Mouse (Mus musculus) liver, adult (tissue): Measurements from ENCODE around the gene Armc3.

Experiments
- GATA4 ChIP-seq: IDR thresholded peaks from 2 replicates; pipeline ENCODE4 v1.6.1; 2014; ENCODE audit warnings: mild to moderate bottlenecking, low read length; ENCODE audit not compliant: insufficient replicate concordance

Gene Armc3

GRCm38 (mm10) chr2:19198452-19199365 is at the start of gene Armc3:
TSS of gene Armc3 (plus strand) at chr2:19199302.
- TF ChIP-seq GATA4, result no peak

- TF ChIP-seq GATA4, result no peak
Measured at GRCm38 (mm10) chr2:19152687-19153086, 46.4 kb upstream of the Armc3 start.

DNA sequence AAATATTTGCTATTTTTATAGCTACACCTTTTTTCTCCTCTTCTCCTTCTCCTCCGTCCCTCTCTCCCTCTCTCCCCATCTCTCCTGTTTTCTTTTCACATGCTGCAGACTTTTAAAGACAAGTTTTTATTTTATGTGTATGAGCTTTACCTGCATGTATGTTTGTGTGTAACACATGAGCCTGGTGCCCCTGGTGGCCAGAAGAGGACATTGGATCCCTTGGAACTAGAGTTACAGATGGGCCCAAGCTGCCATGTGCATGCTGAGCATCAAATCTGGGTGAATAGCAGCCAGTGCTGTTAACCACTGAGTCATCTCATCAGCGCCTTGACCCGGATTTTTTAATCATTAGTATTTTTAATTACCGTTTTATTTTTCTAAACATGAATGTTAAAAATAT is 42.9 kb upstream of the Armc3 start:
- no peak for TF ChIP-seq GATA4

DNA sequence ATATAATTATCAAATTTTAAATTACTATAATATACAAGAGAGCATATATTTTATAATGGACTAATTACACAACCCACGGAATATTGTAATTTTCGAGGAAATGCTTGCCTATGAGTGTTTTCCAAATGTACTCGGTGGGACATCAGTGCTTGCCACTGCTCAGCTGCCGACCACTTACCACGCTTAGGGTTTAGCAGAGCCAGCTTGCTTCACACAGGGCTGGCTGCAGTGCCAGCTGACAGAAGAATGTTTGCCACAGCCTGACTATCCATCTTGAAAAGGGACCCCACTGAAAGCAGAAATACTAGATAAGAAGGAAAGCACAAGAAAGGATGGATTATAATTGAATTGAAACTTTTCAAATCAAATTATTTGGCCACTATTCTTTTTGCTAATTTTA is 39.6 kb upstream of the Armc3 start:
- no peak for TF ChIP-seq GATA4

- no peak for TF ChIP-seq GATA4
Measured at GRCm38 (mm10) chr2:19160368-19161114, 38.6 kb upstream of the Armc3 start.

DNA sequence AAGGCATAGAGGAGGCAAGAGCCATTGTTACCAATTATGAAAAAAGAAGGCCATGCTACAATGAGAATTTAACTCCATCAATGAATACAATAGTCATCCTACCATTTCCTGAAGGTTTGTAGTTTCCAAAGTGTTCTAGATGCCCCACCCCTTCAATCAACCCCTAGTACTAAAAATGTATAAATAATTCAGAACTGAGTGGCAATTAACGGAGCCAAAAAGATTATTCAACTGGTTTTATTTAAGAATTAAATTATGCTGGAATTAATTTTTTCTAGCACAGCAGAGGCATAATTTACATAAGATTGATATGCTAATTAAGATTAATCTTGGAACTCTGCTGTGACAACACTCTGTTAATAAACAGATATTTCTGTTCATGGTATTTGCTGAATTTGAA is 34.9 kb upstream of the Armc3 start:
- TF ChIP-seq GATA4, result no peak

DNA sequence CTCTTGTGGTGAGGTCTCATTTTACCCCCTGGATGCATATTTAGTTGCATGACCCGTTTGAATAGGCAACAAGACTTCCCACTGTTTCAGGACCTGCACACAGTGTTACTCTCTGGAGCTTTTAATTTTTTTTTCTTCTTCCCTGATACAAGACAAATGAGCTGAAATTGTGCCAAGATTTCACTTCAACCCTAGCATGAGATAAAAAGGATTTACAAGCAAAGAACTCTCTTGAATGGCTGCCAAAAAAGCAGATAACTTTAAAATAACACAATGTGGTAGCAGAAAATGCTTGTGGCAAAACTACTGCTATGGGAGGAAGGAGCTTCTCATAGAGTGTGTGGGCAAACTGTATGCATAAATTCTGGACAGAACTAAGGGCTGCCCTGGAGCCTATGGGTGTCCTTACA is 22.3 kb upstream of the Armc3 start:
- TF ChIP-seq GATA4, result no peak

GRCm38 (mm10) chr2:19199366-19199853 is 308 bp downstream of the Armc3 start:
- no peak for TF ChIP-seq GATA4

DNA sequence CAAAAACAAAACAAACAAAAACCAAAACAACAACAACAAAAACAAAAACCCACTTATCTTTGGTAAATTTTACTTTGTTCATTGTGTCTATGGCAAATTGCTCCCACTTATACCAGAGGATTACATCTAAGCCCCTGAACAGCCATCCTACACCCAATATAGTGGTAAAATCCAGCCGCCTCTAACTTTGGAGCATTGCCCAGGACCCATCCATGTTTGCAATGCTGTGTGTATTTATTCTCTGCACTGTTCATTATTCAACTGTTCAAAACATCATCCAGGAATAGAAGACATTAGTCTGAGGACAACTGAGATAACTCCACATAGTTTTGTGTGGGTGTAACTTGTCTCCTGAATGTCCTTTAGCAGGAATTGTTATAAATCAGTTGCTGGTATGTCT is 1.0 kb downstream of the Armc3 start:
- TF ChIP-seq GATA4, result no peak

DNA sequence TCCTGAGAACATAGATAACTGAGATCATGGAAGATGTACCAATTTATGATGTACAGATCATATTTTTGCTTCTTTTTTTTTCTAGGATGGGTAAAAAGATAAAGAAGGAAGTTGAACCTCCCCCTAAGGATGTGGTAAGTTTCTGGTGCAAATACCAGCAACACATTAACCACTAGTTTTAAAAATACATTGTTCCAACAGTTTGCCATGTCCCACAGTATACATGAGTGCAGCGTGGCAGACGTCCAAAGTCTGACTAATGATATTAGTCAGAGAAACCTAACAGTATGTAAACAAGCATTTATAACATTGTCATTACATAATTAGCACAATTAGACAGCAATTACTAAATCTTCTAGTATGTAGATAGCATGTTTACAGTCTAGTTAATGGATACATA is 2.6 kb downstream of the Armc3 start:
- no peak for TF ChIP-seq GATA4

DNA sequence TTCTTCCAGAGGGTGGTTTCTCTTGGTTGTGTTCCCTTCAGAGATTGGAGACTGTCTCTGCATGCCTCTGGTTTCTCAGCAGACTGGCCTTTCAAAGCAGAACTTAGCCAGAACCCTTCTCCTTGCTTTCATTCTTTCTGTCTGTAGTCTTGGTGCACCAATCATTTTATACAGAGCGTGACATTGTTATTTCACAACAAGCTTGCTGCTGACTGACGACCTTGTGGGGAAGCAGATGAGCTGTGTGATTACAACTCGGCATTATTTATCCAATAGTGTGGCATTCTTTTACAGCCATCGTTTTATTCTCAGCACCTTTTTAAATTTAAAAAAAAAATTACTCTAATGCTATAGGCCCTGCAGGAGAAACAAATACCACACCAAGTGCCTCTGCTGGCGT is 35.2 kb downstream of the Armc3 start:
- no peak for TF ChIP-seq GATA4

DNA sequence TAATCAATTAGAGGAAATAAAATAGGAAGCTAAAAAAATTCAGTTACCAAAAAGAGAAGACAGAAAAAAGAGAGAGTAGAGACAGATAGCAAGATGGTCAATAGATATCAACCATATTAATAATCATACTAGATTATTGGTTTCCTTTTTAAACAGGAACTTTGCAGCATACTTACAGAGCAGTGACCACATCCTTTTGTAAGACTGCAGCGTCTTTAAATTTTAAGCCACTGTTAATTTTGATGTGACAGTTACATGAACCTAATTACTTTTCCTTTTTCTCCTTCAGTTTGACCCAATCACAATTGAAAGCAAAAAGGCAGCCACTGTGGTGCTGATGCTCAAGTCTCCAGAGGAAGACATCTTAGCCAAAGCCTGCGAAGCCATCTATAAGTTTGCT is 36.1 kb downstream of the Armc3 start:
- TF ChIP-seq GATA4, result no peak

- TF ChIP-seq GATA4, result no peak
Measured at GRCm38 (mm10) chr2:19235614-19236013, 36.5 kb downstream of the Armc3 start.

GRCm38 (mm10) chr2:19238771-19239170 is 39.7 kb downstream of the Armc3 start:
- no peak for TF ChIP-seq GATA4

GRCm38 (mm10) chr2:19249611-19250010 is 50.5 kb downstream of the Armc3 start:
- TF ChIP-seq GATA4, result no peak

DNA sequence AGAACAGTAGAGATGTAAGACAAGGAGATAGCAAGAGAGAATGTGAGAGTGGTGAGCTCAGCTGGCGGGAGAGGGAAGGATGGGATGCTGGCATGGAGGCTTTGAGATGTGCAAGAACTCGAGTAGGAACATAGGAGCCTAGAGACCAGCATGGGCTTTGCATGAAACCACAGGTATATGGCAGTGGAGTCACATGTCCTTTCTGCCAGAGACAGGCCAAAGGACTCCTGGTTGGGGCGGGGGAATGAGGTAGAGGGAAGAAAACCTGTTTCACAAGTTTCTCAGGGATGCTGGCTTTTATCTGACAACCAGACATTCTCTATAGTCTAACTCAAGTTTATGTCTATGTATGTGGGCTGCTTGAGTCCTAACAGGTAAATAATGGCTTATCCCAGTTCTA is 55.9 kb downstream of the Armc3 start:
- no peak for TF ChIP-seq GATA4
